Mouse (Mus musculus) common myeloid progenitor, adult 5-6 weeks (primary cell): Measurements from ENCODE around the gene Uri1. TPM values are rescaled to one million over a fixed set of nuclear protein-coding genes. Genes with fewer than 3 reads are reported as not detected.

Experiments used
- ATAC-seq: replicated peaks from 2 replicates; pipeline ENCODE4 v1.8.0; 2016; ENCODE audit warnings: low read depth, mild to moderate bottlenecking, moderate TSS enrichment, inconsistent platforms; ENCODE audit not compliant: poor library complexity, severe bottlenecking
- total RNA-seq: library from RNA; stranded (forward); fragments of 200-1000, 187-1606 nt; gene quantifications from 2 replicates; pipeline ENCODE4 v1.2.3, GENCODE M21; 2017

Uri1 gene
- 70.1 and 89.7 TPM in 2 replicates for total RNA-seq

DNA sequence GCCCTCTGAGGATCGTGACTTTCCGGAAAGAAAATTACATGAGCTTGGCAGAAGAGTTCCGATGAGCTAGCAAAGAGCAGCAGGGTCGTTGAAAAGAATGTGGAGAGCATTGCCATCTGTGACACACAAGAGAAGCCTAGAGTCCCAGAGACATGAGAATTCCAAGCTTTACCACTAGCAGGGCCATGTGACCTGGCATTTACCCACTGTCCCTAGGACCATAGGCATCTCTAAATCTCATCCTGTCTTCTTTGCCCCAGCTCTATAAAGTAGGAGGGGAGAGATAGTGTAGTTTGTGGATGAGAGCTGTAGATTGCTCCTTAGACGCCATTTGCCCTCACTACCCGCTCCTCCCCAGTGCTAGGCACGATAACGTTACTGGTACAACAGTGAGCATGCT lies at the start of gene Uri1:
Gene Uri1 (minus strand): TSS at position 101 of the 400 bp plus-strand sequence.
- ATAC-seq = no peak

- ATAC-seq = no peak
Observed at GRCm38 (mm10) chr7:38071065-38071464, 47.7 kb upstream of the Uri1 start.

DNA sequence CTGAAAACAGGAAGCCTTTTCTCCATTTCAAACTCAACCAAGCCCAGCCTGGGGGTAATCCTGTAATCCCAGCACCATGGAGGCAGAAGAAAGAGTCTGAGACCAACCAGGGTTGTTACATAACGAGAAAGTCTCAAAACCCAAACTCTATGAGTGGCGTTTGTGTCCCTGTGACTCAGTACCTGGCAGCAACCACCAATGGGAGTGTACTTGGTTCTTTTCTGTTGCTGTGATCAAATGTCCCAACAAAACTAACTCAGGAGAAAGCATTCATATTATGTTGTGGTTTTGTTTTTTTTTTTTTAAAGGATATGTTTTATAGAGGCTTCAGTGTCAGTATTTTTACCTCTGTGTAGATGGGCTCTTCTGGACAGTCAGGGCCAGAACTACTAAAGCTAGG lies 47.3 kb upstream of the Uri1 start:
- ATAC-seq = no peak

DNA sequence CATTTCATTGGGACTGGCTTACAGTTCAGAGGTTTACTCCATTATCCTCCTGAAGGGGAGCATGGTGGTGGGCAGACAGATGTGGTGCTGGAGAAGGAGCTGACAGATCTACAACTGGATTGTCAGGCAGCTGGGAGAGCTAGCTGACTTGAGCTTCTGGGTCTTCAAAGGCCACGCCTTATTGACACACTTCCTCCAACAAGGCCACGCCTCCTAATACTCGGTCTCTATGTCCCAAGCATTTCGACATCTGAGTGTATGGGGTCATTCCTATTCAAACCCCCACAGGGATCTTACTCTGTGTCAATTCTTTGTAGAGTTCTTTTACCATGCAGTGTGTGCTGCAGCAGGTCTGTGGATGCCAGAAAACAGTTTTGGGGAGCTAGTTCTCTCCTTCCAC lies 41.1 kb upstream of the Uri1 start:
- peak; percentile 27 for ATAC-seq

DNA sequence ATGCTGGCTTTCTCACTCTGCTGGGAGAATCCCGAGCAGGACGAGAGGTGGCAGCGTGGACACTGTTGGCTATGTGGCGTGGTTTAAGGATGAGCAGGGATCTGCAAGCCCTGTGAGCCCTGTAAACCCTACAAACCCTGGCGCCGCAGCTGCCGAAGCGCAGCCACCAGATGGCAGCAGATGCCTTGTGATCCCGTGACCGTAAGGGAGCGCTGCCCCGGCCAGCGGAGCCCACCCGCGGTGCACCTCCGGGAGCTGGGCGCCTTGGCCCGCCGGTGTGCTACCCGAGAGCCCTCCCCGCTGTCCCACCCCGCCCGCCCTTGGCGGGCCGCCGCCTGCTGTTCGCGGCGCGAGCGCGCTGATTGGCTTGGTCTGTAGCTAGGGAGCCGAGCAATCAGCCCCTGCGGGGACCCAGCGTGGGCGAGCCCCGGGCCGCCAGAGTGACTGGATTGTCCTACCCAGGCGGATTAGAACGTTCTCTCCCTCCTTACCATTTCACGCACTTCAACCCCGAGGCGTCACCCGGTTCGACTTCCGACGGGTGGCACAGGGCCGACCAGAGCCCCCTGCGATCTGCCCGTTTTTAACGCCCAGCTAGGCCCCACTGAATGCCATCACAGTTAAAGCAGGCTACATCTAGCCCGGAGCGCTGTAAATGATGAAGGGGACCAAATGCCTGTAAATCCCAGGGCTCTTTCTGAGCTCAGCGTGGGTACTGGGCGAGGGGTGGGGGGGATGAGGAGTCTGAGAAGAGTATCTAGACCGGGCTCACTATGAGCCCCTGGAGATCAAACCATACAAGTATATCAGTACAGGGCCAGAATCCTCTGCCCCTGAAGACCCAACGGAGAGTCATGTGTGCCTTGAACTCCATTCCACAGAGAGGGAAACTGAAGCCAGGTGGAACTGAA lies 38.0 kb upstream of the Uri1 start:
- peak; percentile 97 for ATAC-seq

GRCm38 (mm10) chr7:38059636-38060330 lies 36.4 kb upstream of the Uri1 start:
- no peak for ATAC-seq

GRCm38 (mm10) chr7:38059096-38059495 lies 35.7 kb upstream of the Uri1 start:
- no peak for ATAC-seq

DNA sequence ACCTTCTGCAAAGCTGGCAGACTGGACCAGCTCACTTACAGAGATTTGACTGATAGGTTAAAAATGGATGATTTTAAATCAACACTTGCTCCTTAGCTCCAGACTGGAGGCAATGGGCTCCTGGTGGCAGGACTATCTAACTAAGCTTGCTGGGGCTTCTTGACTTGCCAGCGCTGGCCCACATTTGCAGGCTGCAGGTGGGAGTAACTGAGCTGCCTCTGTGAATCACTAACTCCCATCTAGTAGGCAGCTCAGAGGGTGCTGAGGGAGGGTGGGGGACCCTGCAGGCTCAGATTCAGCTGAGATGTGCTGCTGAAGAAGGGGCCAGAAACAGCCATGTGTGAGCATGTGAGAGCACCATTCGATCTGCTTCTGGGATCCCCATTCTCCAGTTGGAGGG lies 32.6 kb upstream of the Uri1 start:
- ATAC-seq = no peak

DNA sequence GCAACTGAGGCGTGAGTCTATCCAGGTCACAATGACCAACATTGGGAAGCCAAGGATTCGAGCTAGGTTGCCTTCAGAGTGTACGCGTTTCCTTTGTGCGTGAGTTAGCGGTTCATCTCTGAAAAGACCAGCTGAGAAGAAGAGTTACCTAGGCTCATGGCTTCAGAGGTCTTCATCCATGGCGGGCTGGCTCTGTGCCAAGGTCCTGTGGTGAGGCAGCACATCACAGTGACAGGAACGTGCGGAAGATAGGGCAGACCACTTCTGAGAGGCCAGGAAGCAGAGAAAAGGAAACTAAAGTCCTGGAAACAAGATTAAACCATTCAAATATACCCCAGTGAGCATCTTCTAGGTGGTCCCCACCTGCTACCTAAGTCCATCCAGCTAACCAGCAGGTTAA lies 30.9 kb upstream of the Uri1 start:
- ATAC-seq = no peak

- ATAC-seq = no peak
Observed at GRCm38 (mm10) chr7:38047229-38047628, 23.9 kb upstream of the Uri1 start.

- no peak for ATAC-seq
Observed at GRCm38 (mm10) chr7:38041244-38041643, 17.9 kb upstream of the Uri1 start.

DNA sequence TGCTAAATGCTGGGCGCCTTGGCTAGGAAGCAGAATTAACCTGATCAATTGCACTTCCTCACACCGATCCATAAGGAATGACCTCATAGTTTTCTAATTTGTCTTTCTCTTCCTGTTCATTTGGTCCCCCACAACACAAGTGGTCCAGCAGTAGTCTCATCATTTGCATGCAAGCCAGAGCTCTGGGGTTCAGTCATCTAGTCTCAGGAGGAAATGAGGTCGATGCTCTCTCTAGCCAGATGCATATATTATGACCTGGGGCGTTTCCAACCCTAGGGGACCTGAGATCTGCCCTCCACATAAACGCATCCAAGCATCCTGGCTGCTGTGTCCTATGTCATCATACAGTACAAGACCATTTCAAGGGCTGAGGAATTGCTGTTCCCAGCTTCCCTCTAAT lies 14.2 kb upstream of the Uri1 start:
- no peak for ATAC-seq

DNA sequence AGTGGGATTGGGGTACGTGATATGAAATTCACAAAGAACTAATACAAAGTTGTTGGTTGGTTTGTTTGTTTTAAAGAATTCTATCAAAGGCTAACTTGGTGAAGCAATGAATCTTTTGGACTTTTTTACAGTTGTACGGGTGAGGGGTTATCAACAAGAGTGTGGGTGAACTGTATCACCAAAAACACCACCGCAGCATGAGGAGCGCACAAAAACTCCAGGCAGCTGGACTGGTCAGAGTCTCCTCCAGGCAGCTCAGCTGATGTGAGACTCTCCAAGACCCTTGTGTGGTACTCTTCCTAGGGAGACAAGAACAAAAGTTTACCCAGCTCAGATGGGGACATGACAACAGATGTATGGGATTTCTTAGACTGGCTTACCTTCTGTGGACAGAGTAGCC lies 7.8 kb upstream of the Uri1 start:
- no peak for ATAC-seq

- no peak for ATAC-seq
Observed at GRCm38 (mm10) chr7:38030606-38031005, 7.3 kb upstream of the Uri1 start.

- no peak for ATAC-seq
Observed at GRCm38 (mm10) chr7:38029986-38030385, 6.6 kb upstream of the Uri1 start.

DNA sequence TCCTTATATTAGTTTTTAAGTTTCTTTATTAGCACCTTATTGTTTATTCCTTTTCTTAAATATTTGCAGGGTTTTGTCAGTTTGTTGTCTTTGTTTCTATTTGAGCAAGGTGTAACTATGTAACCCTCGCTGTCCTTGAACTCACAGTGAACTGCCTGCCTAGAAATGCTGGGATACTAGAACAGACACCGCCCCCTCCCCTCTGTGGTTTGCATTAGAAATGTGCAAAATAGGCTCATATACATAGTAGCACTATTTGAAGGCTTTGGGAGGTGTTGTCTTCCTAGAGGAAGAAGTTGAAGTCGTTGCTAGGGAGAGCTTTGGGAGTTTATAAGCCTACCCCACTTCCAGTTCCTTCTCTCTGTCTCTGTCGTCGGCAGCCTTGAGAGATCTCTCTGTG lies 5.7 kb upstream of the Uri1 start:
- no peak for ATAC-seq

DNA sequence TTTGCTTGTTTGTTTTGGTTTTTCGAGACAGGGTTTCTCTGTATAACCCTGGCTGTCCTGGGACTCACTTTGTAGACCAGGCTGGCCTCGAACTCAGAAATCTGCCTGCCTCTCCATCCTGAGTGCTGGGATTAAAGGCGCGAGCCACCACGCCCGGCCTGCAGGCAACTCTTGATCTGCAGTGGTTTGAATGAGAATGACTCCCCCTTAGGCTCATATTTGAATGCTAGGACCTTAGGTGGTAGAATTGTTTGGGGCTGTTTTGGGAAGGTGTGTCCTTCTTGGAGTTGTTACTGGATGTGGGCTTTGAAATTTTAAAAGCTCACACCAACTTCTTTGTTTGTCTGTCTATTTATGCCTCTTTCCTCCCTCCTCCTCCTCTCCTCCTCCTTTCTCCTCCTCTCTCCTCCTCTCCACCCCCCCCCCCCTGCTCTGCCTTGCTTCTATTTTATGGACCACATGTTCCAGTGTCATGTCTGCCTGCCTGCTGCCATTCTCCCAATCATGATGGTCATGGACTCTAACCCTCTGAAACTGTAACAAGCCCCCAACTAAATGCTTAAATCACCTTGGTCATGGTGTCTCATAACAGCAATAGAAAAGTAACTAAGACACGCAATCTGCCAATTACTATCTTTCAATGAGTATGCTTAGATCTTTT lies 4.7 kb upstream of the Uri1 start:
- no peak for ATAC-seq

- ATAC-seq = no peak
Observed at GRCm38 (mm10) chr7:38024839-38025238, 1.5 kb upstream of the Uri1 start.

DNA sequence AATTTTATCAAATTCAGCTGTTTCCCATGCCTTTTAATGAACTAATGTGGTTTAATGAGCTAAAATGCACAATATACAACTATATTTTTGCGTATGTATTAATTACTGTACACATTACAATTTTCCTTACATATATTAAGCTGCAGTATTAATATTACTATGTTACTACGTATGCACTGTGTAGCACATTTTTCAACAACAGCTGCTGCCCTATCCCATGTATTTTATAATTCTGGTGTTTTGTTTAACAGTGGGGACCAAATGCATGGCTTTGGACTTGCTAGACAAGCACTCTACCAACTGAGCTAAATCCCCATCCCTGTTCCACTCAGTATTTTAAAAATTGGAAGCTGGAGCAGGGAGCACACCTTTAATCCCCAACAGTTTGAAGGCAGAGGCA lies 3.6 kb downstream of the Uri1 start:
- ATAC-seq = no peak

DNA sequence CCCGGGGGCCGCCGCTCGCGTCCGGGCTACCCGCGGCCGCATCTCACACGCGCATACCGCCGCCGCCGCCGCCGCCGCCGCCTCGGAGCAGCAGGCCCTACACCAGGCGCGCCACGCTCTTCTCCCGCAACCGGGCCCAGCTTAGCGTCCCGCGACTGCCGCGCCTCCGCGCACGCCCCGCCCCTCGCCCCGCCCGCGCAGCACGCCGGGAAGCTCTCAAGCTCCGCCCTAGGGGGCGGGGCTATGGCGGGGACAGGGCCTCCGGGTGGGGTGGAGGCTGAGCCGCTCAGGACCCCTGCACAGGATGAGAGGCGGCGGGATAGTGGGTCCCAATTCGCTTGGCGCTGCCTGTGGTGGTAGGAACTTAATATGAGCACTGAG lies 4.0 kb downstream of the Uri1 start:
- peak; percentile 83 for ATAC-seq
